Mouse (Mus musculus) small intestine, adult 2 months (tissue): ENCODE results near the gene Spns2.

ENCODE experiments used
- CTCF ChIP-seq: fragments of 200-500 bp; IDR thresholded peaks from 2 replicates; pipeline ENCODE4 v1.5.1; 2012; ENCODE audit warnings: low read depth, mild to moderate bottlenecking, control low read depth, inconsistent platforms, low read length, moderate library complexity, mixed read lengths; ENCODE audit not compliant: insufficient replicate concordance, insufficient read length; ENCODE audit errors: extremely low read depth
- POLR2A ChIP-seq: fragments of 200-500 bp; IDR thresholded peaks from 2 replicates; pipeline ENCODE4 v1.6.1; 2012; ENCODE audit warnings: low read depth, mild to moderate bottlenecking, control low read depth, inconsistent platforms, low read length, moderate library complexity

DNA sequence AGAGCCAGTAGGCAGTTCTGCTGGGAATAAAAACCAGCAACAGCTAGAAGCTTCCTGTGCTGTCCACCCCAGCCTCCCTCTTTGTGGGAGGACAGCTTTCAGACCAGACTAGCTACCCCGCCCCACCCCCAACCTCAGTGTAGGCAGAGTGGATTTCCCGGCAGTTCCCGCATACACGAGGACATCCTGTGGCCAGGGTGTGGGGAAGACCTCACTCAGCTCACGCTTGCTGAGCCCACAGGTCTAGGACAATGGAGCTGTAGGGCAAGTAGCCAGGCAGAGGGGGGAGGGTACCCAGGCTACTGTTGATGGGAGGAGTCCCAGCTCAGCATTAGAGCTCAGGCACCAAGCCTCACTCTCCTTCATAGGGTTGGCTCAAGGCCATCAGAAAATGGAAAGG lies 20.5 kb downstream of the Spns2 start:
- TF ChIP-seq POLR2A, result no peak
- no peak for TF ChIP-seq CTCF
